Mouse (Mus musculus): ENCODE results near the gene Pdzrn4. TPM values are rescaled to one million over a fixed set of nuclear protein-coding genes. Genes with fewer than 3 reads are reported as not detected.

Gene Pdzrn4
- polyA plus RNA-seq, 1 experiment from 2014 or later = 42.7 TPM

- Histone ChIP-seq H3K9me3 (no peaks in the 10 kb centered on the region), H3K4me2 (no peak overlapping the region), H3K27ac (no peak overlapping the region), H3K36me3 (no peaks in the 10 kb centered on the region), H3K4me3 (no peak overlapping the region), H3K27me3 (peaks cover 4% of the 10 kb centered on the region; the same call in 1 of the 2 replicates), H3K9ac (no peak overlapping the region), H3K4me1 (replicated peaks) (no peaks in the 10 kb centered on the region)
- 84% methylated on average over 2 of the region's 2 CpGs for WGBS
- ATAC-seq (ENCODE audit: low FRiP score) = no peak
Observed at GRCm38 (mm10) chr15:92563576-92563975, 166.9 kb downstream of the Pdzrn4 start.

DNA sequence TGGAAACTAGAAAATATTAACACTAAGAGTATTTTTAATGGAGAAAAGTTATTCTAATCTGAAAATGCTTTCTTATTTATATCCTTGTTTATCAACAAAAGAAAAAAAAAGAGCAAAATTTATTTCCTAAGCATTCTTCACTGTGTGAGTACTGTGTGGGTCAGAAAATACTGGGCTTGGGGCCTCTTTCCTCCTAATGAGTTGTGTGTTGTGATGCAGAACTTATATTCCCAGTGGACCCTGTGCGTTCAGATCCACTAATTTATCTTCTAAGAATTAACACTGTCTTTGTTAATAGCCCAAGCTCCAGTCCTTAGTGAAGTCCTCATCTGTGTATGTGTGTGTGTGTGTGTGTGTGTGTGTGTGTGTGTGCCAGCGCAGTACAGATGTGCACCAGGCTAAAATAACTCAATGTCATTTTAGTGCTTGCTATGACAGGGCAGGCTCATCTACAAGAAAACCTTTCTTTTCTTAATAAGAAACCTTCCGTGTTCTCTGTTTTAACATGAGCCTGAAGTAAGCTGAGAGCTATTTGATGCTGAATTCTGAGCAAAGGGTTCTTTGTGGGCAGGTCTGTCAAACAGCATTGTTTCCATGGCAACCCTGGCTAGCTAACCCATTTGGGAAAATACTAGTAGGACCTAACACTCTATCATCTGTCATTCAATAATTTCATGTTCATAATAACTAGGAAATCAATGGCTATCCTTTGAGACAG is 174.0 kb downstream of the Pdzrn4 start:
- H3K27me3 ChIP-seq = peaks cover 11% of the 10 kb centered on the region; the same call in 1 of the 2 replicates
- no peak overlapping the region for H3K9ac ChIP-seq
- no peaks in the 10 kb centered on the region for H3K9me3 ChIP-seq
- ATAC-seq (ENCODE audit: low FRiP score) = no peak; the same call in 1 of the 2 replicates
- H3K4me2 ChIP-seq = peak overlapping the region; percentile 6; the same call in 1 of the 2 replicates
- peak overlapping the region; percentile 70 for H3K27ac ChIP-seq
- H3K4me1 ChIP-seq (replicated peaks) = peaks cover 13% of the 10 kb centered on the region
- H3K4me3 ChIP-seq = no peak overlapping the region
- no peaks in the 10 kb centered on the region for H3K36me3 ChIP-seq
- WGBS = 36% methylated on average over 3 of the region's 3 CpGs

DNA sequence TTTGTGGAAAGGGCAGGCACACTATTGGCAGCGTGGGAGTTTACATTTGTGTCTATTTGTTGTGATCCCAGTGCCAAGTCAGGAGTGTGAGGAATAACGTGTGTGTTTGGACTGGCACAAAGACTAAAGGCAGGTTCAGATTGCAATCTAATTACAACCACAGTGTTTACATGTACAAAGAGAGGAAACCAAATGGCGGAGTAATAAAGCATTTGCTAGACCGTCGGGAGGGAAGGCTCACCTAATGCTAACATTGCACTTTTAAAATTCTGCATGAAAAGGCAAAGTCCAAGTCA is 174.5 kb downstream of the Pdzrn4 start:
- H3K9ac ChIP-seq = no peak overlapping the region
- 32% methylated on average over 5 of the region's 5 CpGs for WGBS
- H3K27me3 ChIP-seq = peaks cover 11% of the 10 kb centered on the region; the same call in 1 of the 2 replicates
- ATAC-seq (ENCODE audit: low FRiP score) = no peak
- H3K4me1 ChIP-seq (replicated peaks) = peaks cover 13% of the 10 kb centered on the region
- no peaks in the 10 kb centered on the region for H3K36me3 ChIP-seq
- H3K27ac ChIP-seq = peak overlapping the region; percentile 70
- 0 out of 2 replicates have a peak overlapping the region, but pooled peaks have one; percentile 6 for H3K4me2 ChIP-seq
- H3K4me3 ChIP-seq = no peak overlapping the region
- H3K9me3 ChIP-seq = no peaks in the 10 kb centered on the region

DNA sequence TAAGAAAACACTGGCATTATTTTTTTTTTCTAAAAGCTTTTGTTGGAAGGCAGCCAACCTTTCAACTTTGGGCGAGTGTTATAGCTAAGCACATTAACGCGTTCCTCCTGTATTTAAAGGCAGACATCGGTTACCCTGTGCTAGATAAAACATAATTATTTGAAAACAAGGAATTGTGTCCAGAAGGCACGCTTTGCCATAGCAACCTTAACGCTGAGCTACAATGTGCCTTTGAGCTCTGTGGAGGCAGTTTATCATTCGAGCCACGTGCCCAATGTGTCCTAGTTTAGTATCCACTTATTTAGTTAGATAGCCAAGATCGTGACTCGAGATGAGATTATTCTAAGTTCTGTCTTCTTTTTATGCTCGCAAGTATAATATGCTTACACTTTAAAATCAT is 180.8 kb downstream of the Pdzrn4 start:
- H3K36me3 ChIP-seq = no peaks in the 10 kb centered on the region
- 0 out of 2 replicates have a peak, but pooled peaks cover 10% of the 10 kb centered on the region for H3K27me3 ChIP-seq
- ATAC-seq (ENCODE audit: low FRiP score) = no peak; the same call in 1 of the 2 replicates

GRCm38 (mm10) chr15:92580217-92580616 is 183.5 kb downstream of the Pdzrn4 start:
- H3K4me1 ChIP-seq (replicated peaks) = peaks cover 30% of the 10 kb centered on the region
- H3K9ac ChIP-seq = no peak overlapping the region
- 61% methylated on average over 3 of the region's 3 CpGs for WGBS
- no peaks in the 10 kb centered on the region for H3K9me3 ChIP-seq
- H3K27ac ChIP-seq = peak overlapping the region; percentile 35; the same call in 1 of the 2 replicates
- H3K4me2 ChIP-seq = no peak overlapping the region
- H3K27me3 ChIP-seq = 0 out of 2 replicates have a peak, but pooled peaks cover 3% of the 10 kb centered on the region
- no peaks in the 10 kb centered on the region for H3K36me3 ChIP-seq
- H3K4me3 ChIP-seq = no peak overlapping the region
- no peak for ATAC-seq (ENCODE audit: low FRiP score)

More for the DNA sequence above, 180.8 kb downstream of the Pdzrn4 start:
- WGBS = 22% methylated on average over 11 of the region's 11 CpGs
- Histone ChIP-seq H3K4me1 (replicated peaks) (peaks cover 30% of the 10 kb centered on the region), H3K9me3 (no peaks in the 10 kb centered on the region), H3K27ac (peak overlapping the region; percentile 40; the same call in 1 of the 2 replicates), H3K4me2 (peak overlapping the region; percentile 15; the same call in 1 of the 2 replicates), H3K4me3 (no peak overlapping the region), H3K9ac (no peak overlapping the region)

DNA sequence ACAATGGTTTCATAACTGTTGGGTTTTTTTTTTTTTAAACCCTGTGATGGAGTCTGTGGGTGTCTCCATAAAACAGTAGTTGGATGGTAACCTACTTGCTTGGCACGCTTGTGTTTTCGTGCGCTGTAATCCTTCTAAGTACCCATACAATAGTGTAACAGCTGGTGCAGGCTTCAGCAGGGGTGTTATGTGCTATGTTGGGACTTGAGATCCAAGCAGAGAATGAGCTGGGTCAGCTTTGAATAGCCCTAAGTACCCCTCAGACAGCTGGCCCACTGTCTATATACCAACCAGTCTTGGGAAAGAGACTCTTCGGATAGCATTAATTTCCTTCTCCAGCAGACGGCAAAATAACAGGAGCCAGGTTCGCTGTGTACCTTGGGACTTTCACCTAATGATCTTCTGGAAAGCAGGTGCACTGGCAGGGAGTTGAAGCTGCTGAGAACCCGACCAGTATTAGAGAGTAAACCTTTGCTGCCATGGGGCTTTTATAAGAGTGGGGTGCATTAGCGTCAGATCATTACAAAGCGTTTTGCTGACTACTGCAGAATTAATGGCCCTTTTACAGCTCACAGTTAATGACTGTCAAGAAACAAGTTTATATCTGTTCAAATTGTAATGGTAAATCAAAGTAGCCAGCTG is 184.2 kb downstream of the Pdzrn4 start:
- WGBS = 44% methylated on average over 9 of the region's 9 CpGs
- Histone ChIP-seq H3K4me1 (replicated peaks) (peaks cover 30% of the 10 kb centered on the region), H3K9ac (no peak overlapping the region), H3K4me2 (0 out of 2 replicates have a peak overlapping the region, but pooled peaks have one; percentile 16), H3K4me3 (no peak overlapping the region), H3K27ac (peak overlapping the region; percentile 75), H3K36me3 (no peaks in the 10 kb centered on the region), H3K27me3 (0 out of 2 replicates have a peak, but pooled peaks cover 3% of the 10 kb centered on the region), H3K9me3 (no peaks in the 10 kb centered on the region)
- peak; percentile 77 for ATAC-seq (ENCODE audit: low FRiP score)

- no peak for ATAC-seq (ENCODE audit: low FRiP score)
- Histone ChIP-seq H3K4me1 (replicated peaks) (peaks cover 18% of the 10 kb centered on the region), H3K9me3 (no peaks in the 10 kb centered on the region), H3K27me3 (no peaks in the 10 kb centered on the region), H3K27ac (no peak overlapping the region), H3K36me3 (no peaks in the 10 kb centered on the region), H3K9ac (no peak overlapping the region), H3K4me2 (no peak overlapping the region), H3K4me3 (no peak overlapping the region)
- 85% methylated on average over 14 of the region's 14 CpGs for WGBS
Observed at GRCm38 (mm10) chr15:92584357-92585138, 187.9 kb downstream of the Pdzrn4 start.

- Histone ChIP-seq H3K4me2 (no peak overlapping the region), H3K27me3 (no peaks in the 10 kb centered on the region), H3K36me3 (no peaks in the 10 kb centered on the region), H3K9ac (no peak overlapping the region), H3K27ac (no peak overlapping the region), H3K4me3 (no peak overlapping the region), H3K9me3 (no peaks in the 10 kb centered on the region), H3K4me1 (replicated peaks) (no peaks in the 10 kb centered on the region)
- ATAC-seq (ENCODE audit: low FRiP score) = no peak
- WGBS = 86% methylated on average over 1 of the region's 1 CpGs
Observed at GRCm38 (mm10) chr15:92587431-92587830, 190.8 kb downstream of the Pdzrn4 start.

GRCm38 (mm10) chr15:92594721-92595120 is 198.0 kb downstream of the Pdzrn4 start:
- no peak overlapping the region for H3K27ac ChIP-seq
- H3K9me3 ChIP-seq = no peaks in the 10 kb centered on the region
- no peak overlapping the region for H3K4me3 ChIP-seq
- 12% methylated on average over 2 of the region's 2 CpGs for WGBS
- no peaks in the 10 kb centered on the region for H3K27me3 ChIP-seq
- H3K4me2 ChIP-seq = no peak overlapping the region
- no peak overlapping the region for H3K9ac ChIP-seq
- no peaks in the 10 kb centered on the region for H3K36me3 ChIP-seq
- peaks cover 32% of the 10 kb centered on the region for H3K4me1 ChIP-seq (replicated peaks)
- ATAC-seq (ENCODE audit: low FRiP score) = no peak

- Histone ChIP-seq H3K9me3 (no peaks in the 10 kb centered on the region), H3K4me3 (peak overlapping the region; percentile 51), H3K4me2 (peak overlapping the region; percentile 61), H3K36me3 (no peaks in the 10 kb centered on the region), H3K9ac (peak overlapping the region; percentile 72), H3K27me3 (0 out of 2 replicates have a peak, but pooled peaks cover 3% of the 10 kb centered on the region), H3K4me1 (replicated peaks) (peaks cover 44% of the 10 kb centered on the region), H3K27ac (peak overlapping the region; percentile 87)
- under 1% methylated on average over 20 of the region's 20 CpGs for WGBS
- peak; percentile 84 for ATAC-seq (ENCODE audit: low FRiP score)
Observed at GRCm38 (mm10) chr15:92597011-92597780, 200.5 kb downstream of the Pdzrn4 start.

DNA sequence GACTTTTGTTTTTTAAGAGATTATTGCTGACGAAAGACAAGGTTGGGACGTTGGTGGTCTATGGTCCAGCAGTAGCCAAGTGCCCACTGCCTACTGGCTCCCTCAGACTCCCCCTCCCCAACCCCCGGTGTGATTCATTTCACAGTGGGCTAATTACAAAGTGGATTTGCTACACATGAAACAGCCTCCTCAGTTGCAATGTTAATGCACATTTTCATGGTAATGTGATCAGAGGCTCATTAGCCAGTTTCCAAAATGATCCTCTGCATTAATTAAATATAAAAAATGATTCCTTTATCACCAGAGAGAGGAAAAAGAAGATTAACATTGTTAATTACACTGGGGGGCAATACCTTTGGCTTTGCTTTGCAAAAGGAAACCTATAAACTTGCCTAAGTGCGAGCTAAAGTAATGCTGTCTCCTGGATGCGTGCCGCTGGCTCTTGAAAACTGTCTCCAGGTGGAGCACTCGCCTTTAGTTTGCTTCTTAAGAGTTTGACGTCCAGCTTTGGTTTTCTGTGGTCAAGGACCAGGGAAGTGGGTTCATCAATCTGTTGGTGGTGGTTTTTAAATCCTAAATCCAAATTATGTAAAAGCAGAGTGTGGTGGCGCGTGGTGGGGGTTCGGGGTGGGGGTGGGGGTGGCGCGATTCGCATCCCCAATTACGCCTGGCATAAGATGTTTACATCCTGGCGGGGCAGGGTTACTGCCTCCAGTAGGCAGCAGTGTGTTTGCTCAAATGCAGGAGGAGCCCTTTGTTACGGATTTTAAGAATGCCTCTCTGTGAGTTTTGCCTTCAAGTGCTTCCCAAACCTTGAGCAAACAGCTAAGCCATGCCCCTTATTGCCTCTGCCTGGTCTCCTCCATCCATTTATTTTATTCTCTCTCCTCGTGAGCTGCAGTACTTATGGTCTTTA is 202.0 kb downstream of the Pdzrn4 start:
- Histone ChIP-seq H3K9ac (peak overlapping the region; percentile 74), H3K27ac (peak overlapping the region; percentile 91), H3K9me3 (no peaks in the 10 kb centered on the region), H3K36me3 (peaks cover 7% of the 10 kb centered on the region), H3K4me3 (peak overlapping the region; percentile 43), H3K4me2 (peak overlapping the region; percentile 59), H3K4me1 (replicated peaks) (peaks cover 44% of the 10 kb centered on the region), H3K27me3 (0 out of 2 replicates have a peak, but pooled peaks cover 3% of the 10 kb centered on the region)
- WGBS = 1% methylated on average over 18 of the region's 18 CpGs
- ATAC-seq (ENCODE audit: low FRiP score) = peak; percentile 64

All from hindbrain, embryonic 13.5 days (tissue).